Mouse (Mus musculus): ENCODE measurements around the gene Myl9.
"Not testable (repeated sequence)": the region's sequence is repeated elsewhere in the genome, so short reads cannot be mapped to it uniquely, and the experiment has no call there.

- not testable (repeated sequence) for TF ChIP-seq CTCF (IDR thresholded peaks at IDR 0.05; ENCODE audit: extremely low read depth, insufficient read depth, insufficient read length, insufficient replicate concordance); POLR2A (IDR thresholded peaks at IDR 0.05; ENCODE audit: low read depth, low read length)
Observed at GRCm38 (mm10) chr2:156825128-156825527, 49.9 kb downstream of the Myl9 start.

Measured in spleen, adult 2 months (tissue).